Mouse (Mus musculus) embryonic fibroblast, embryonic 13.5 days (primary cell): Measurements from ENCODE around the gene Kcnma1. TPM values are rescaled to one million over a fixed set of nuclear protein-coding genes. Genes with fewer than 3 reads are reported as not detected.

Experiments used
- H3K27ac ChIP-seq: 2 replicates; pipeline ENCODE4 v1.5.1; 2012; ENCODE audit warnings: low read length, control low read depth, inconsistent platforms; ENCODE audit not compliant: insufficient read depth
- H3K4me1 ChIP-seq: 2 replicates; pipeline ENCODE4 v1.6.1; 2011; ENCODE audit warnings: low read length; ENCODE audit not compliant: control insufficient read depth, insufficient read depth
- H3K4me3 ChIP-seq: 2 replicates; pipeline ENCODE4 v1.5.1; 2011; ENCODE audit warnings: mild to moderate bottlenecking, control low read depth, low read length; ENCODE audit not compliant: insufficient read depth
- CTCF ChIP-seq: IDR thresholded peaks from 2 replicates; pipeline ENCODE4 v1.5.1; 2011; ENCODE audit warnings: mild to moderate bottlenecking, control low read depth, low read length, moderate library complexity, borderline replicate concordance; ENCODE audit not compliant: insufficient read depth
- POLR2A ChIP-seq: IDR thresholded peaks from 2 replicates; pipeline ENCODE4 v1.6.1; 2011; ENCODE audit warnings: low read depth, mild to moderate bottlenecking, control low read depth, low read length, moderate library complexity
- polyA plus RNA-seq: library from polyadenylated mRNA; stranded (reverse); fragments of >200 nt; gene quantifications from 2 replicates; pipeline ENCODE4 v1.2.4, GENCODE M21; 2011; ENCODE audit warnings: low read depth; ENCODE audit not compliant: missing spikeins, insufficient read length

Gene Kcnma1
- polyA plus RNA-seq, 1 experiment: 5.9 TPM

DNA sequence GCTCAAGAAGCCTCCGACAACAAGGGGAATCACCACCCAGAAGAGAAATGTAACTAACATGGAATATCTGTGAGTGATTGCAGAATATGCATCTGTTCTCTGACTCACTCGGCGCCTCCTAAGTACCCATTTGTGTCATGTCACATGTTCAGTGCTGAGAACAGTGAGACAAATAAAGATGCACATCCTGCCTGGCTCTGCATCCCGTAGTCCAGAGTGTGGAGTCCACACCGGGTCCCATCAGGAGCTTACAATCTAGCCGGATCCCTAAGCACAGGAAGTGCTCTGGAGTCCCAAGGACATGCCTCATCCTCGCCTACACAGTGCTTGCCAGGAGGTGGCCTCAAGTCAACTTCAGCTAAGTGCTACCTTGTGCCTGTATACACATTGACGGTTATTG is 32.1 kb downstream of the Kcnma1 start:
- TF ChIP-seq CTCF (no peak), POLR2A (no peak)
- Histone ChIP-seq H3K27ac (no peak overlapping the region), H3K4me1 (no peaks in the 10 kb centered on the region), H3K4me3 (no peak overlapping the region)

DNA sequence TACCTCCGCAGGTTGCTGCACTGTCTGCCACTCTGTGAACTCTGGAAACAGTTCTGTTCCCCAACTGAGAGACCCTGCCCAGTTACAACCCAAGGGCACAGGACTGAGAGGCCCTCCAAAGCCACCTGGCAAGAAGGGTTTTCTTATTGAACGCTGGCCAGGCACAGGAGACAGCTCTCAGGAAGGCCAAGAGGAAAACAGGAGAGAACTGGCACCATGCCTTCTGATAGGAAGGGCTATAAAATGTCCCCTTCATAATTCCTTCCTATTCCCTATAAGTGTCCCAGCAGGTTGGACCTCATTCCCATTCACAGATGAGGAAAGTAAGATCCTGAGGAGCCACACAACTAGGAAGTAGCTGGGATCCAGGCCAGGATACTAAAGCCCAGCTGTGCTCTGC is 39.6 kb downstream of the Kcnma1 start:
- TF ChIP-seq CTCF (no peak), POLR2A (no peak)
- Histone ChIP-seq H3K4me1 (no peaks in the 10 kb centered on the region), H3K4me3 (no peak overlapping the region), H3K27ac (no peak overlapping the region)

DNA sequence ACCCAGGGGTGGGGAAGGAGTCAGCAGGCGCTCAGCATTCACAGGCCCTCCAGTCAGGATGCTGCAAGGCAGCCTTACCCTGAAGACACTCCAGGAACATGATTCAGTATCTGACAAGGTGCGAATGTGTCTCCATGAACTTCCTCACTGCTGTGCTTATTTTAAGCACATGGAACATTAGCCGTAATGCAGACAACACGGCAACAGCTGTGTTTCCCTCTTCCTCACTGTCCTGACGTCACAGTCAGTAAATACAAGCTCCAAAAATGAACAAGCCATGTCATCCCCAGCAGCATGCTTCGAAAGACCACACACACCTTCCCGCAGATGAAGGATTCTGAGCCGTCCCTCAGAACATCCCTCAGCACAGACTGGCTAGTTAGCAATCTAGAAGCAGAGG is 47.8 kb downstream of the Kcnma1 start:
- TF ChIP-seq POLR2A (no peak), CTCF (no peak)
- Histone ChIP-seq H3K4me3 (no peak overlapping the region), H3K27ac (no peak overlapping the region), H3K4me1 (no peaks in the 10 kb centered on the region)

DNA sequence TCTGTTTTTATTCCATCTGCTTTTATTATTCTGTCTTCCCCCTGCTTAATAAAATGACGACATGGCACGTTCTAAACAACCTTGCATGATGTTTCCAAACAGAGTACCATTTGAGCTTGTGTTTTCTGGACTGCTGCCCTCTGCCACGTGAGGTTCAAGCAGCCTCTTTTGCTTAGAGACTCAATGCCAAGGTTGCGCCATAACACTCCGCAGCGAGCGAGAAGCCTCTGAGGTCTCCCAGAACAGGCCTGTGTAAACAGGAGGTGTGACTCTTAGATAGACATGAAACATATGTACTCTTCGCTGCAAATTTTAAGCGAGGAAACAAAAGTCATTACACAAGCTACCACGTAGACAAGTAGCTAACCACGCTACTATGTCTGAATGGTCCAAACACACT is 55.2 kb downstream of the Kcnma1 start:
- no peak overlapping the region for H3K27ac ChIP-seq
- no peaks in the 10 kb centered on the region for H3K4me1 ChIP-seq
- TF ChIP-seq CTCF (no peak), POLR2A (no peak)
- H3K4me3 ChIP-seq: no peak overlapping the region

DNA sequence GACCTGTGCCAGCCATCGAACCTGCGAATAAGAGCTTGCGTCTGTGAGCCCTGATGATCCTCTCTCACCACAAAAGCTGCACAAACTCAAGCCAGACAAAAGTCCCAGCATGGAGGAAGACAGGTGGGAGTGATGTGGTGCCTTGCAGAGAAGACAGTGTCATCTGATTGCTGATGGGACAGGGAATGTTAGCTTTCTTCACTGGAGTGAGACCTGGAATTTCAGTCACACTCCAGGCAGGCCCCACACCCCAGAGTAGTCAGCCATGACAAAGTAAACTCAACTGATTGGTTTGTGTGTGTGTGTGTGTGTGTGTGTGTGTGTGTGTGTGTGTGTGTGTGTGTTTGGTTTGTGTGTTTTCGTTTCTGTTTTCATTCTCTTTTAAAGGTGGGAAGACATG is 57.0 kb downstream of the Kcnma1 start:
- TF ChIP-seq CTCF (no peak), POLR2A (no peak)
- no peaks in the 10 kb centered on the region for H3K4me1 ChIP-seq
- H3K4me3 ChIP-seq: no peak overlapping the region
- no peak overlapping the region for H3K27ac ChIP-seq

DNA sequence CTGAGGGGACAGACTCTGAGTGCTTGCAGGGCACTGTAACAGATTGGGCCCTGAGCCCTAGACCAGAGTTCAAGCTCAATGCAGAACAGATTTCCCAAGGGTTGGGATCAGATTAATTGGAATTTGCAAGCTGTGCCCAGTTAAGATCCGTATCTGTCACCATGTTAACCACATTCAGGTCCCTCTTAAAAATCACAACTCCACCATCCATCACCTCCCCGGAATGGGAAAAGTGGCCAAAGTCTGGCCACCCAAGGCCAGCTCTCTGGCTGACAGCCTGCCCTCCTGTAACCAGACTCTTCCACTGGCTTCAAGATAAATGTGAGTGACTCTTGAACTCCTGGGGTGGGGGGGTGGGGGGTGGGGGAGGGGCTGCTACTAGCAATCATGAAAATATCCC is 70.4 kb downstream of the Kcnma1 start:
- TF ChIP-seq POLR2A (no peak), CTCF (no peak)
- Histone ChIP-seq H3K4me1 (no peaks in the 10 kb centered on the region), H3K27ac (no peak overlapping the region), H3K4me3 (no peak overlapping the region)

DNA sequence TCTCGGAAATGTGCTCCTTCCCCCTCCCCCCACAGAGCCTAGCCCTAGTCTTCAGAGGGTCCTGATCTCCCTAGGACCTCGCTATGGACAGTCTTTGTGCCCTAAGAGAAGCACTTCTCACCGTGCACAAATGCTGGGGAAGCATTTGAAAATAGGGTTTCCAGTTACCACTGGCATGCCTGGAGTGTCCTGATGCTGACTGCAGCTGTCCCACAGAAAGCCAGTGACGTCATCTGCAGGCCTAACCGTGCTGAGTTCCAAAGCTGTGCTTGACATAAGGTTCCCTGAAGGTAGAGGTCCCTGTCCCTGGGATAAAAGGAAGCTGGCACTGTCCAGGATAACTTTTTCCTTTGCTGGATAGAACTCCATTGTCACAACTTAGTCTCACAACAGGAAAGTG is 71.1 kb downstream of the Kcnma1 start:
- H3K4me1 ChIP-seq: no peaks in the 10 kb centered on the region
- no peak overlapping the region for H3K27ac ChIP-seq
- TF ChIP-seq POLR2A: no peak
- TF ChIP-seq CTCF: no peak
- no peak overlapping the region for H3K4me3 ChIP-seq

DNA sequence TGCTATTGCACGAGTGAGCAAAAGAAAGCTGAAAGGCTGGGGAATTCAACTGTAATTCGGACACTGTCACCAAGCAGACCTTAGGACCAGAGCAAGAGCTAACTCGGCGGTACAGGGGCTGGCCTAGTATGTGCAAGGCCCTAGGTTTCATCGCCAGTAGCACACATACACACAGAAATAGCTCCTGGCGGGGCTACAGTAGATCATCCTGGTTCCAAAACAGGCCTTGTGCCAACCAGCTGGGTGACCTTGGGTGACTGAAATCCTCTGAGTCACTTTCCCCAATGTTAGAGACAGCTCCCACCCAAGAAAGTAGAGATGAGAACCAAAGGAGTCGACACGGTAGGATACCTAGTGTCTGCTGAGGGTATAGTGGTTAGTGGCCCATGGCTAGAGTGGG is 72.2 kb downstream of the Kcnma1 start:
- TF ChIP-seq POLR2A (no peak), CTCF (no peak)
- Histone ChIP-seq H3K27ac (no peak overlapping the region), H3K4me1 (no peaks in the 10 kb centered on the region), H3K4me3 (no peak overlapping the region)

DNA sequence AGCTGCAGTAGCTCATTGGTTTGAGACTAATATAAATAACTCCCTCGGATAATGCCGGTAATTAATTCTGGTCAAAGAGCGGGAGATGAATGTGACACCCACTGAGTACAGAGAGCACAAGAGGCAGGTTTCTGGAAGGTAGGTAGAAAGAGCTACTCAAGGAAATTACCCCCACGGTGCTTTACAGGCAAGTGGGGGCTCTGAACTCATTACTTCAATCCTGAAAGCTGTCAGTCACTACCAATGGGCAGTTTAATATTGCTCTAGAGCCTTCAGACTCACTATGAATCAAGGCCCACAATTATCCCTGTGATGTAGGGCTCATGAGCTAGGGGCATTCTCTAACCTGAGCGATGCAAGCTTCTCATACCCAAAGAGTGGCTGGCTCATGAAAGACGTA is 79.3 kb downstream of the Kcnma1 start:
- no peak overlapping the region for H3K27ac ChIP-seq
- no peak for TF ChIP-seq POLR2A
- H3K4me3 ChIP-seq: no peak overlapping the region
- H3K4me1 ChIP-seq: no peaks in the 10 kb centered on the region

DNA sequence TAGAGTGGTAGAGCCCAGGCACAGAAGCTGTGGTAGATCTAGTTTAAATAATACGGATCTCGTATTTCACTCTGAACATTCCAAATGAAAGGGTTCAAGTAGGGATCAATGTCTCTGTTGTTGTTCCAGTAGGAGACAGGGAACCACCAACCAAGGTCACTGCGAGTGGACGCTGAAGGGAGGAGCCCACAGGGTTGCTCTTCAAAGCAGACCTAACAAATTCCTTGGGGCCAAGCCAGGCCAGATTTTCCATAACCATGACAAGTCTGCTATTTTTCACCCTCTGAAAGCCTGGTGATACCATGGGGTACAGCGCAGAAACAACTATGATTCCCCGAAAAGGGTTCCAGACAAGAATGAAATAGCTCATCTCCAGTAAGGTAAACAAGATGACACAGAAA is 82.6 kb downstream of the Kcnma1 start:
- H3K27ac ChIP-seq: no peak overlapping the region
- TF ChIP-seq POLR2A: no peak
- no peak for TF ChIP-seq CTCF

DNA sequence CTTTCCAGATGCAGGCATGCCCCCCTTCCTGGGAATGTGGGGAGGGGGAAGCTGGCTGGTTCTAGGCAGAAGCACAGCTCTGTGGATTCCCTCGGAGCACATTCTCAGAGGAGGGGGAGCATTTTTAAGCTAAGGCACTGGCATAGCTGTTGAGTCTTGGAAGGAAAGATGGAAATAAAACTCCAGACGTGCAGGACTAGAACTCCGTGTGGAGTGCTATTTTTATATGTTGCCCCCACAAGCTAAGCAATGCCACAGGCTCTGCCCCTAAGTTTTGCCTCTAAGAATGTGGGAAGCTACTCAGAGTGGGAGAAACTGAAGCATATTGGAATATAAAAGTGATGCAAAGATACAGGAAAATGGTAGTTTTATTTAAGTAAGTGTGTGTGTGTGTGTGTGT is 85.1 kb downstream of the Kcnma1 start:
- Histone ChIP-seq H3K4me1 (no peaks in the 10 kb centered on the region), H3K4me3 (no peak overlapping the region), H3K27ac (no peak overlapping the region)
- TF ChIP-seq CTCF (no peak), POLR2A (no peak)

More for the DNA sequence above, 82.6 kb downstream of the Kcnma1 start:
- Histone ChIP-seq H3K4me1 (no peaks in the 10 kb centered on the region), H3K4me3 (no peak overlapping the region)

DNA sequence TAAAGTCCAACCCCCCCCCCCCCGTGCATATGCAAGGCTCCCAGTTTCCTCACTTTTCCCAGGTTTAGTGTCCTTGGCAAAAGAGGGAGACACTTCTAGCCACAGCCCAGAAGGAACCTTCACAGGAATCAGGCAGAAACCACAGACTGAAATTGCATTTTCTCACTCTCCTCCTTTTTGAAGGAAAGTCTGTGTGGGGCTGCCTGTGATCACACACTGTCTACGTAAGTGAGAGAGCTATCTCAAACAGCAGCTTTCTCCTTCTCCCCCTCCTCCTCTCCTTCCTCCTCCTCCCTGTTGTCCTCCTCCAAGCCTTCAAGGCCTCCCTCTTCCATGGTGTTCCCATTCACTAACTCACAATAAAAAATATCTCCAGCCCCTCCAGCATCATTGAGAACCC is 90.9 kb downstream of the Kcnma1 start:
- Histone ChIP-seq H3K4me1 (no peaks in the 10 kb centered on the region), H3K27ac (no peak overlapping the region), H3K4me3 (no peak overlapping the region)
- TF ChIP-seq POLR2A: no peak
- TF ChIP-seq CTCF: no peak
